Mouse (Mus musculus) intestine, postnatal 0 days (tissue): ENCODE measurements around the gene Cntrl. TPM values are rescaled to one million over a fixed set of nuclear protein-coding genes. Genes with fewer than 3 reads are reported as not detected.

Source experiments
- ATAC-seq: fragments of 200-750 bp; cut with Nextera tagmentation; 2 replicates; pipeline ENCODE4 v1.8.0; 2017; ENCODE audit warnings: mild to moderate bottlenecking, moderate TSS enrichment, moderate library complexity
- H3K27ac ChIP-seq: fragments of 300-500 bp; sonication (generic); 2 replicates; pipeline ENCODE4 v1.5.1; 2014; ENCODE audit warnings: mild to moderate bottlenecking, low read depth, low read length, moderate library complexity
- H3K27me3 ChIP-seq: fragments of 300-500 bp; sonication (generic); replicated peaks from 2 replicates; pipeline ENCODE4 v1.6.1; 2014; ENCODE audit warnings: low read length, mixed read lengths; ENCODE audit not compliant: control insufficient read depth, insufficient read depth
- H3K36me3 ChIP-seq: fragments of 300-500 bp; sonication (generic); 2 replicates; pipeline ENCODE4 v1.6.1; 2014; ENCODE audit warnings: mild to moderate bottlenecking, moderate library complexity; ENCODE audit not compliant: control insufficient read depth, insufficient read depth
- H3K4me1 ChIP-seq: fragments of 300-500 bp; sonication (generic); replicated peaks from 2 replicates; pipeline ENCODE4 v1.6.1; 2014; ENCODE audit warnings: antibody characterized with exemption, low read length, mixed read lengths; ENCODE audit not compliant: control insufficient read depth, insufficient read depth
- H3K4me2 ChIP-seq: fragments of 300-500 bp; sonication (generic); replicated peaks from 2 replicates; pipeline ENCODE4 v1.6.1; 2014; ENCODE audit warnings: low read depth, mild to moderate bottlenecking, moderate library complexity
- H3K4me3 ChIP-seq: fragments of 300-500 bp; sonication (generic); 2 replicates; pipeline ENCODE4 v1.5.1; 2014; ENCODE audit warnings: low read depth, low read length
- H3K9ac ChIP-seq: fragments of 300-500 bp; sonication (generic); 2 replicates; pipeline ENCODE4 v1.6.1; 2014; ENCODE audit warnings: mild to moderate bottlenecking, low read depth, low read length
- H3K9me3 ChIP-seq: fragments of 300-500 bp; sonication (generic); 2 replicates; pipeline ENCODE4 v1.6.1; 2016; ENCODE audit warnings: mixed run types; ENCODE audit not compliant: control insufficient read depth
- CTCF ChIP-seq: sonication (generic); IDR thresholded peaks from 2 replicates; pipeline ENCODE4 v1.5.1; 2016; ENCODE audit warnings: low read depth, mild to moderate bottlenecking, control low read depth, antibody characterized with exemption, moderate library complexity
- WGBS: fragments of 180-500 bp; shearing (Covaris S2); extraction: QIAGEN DNeasy Blood & Tissue Kit; methylation state at CpG from one replicate; pipeline ENCODE4 v1.1.7; 2014; 5-methylcytosine and 5-hydroxymethylcytosine counted together
- polyA plus RNA-seq: library from polyadenylated mRNA; unstranded; fragments of >200 nt; fragmentation: Nextera tagmentation; extraction: Ambion mirVana; gene quantifications from 2 replicates; pipeline ENCODE4 v1.2.1, GENCODE M21; 2015

Cntrl gene
- polyA plus RNA-seq, 1 experiment from 2014 or later, result 9.8 TPM

DNA sequence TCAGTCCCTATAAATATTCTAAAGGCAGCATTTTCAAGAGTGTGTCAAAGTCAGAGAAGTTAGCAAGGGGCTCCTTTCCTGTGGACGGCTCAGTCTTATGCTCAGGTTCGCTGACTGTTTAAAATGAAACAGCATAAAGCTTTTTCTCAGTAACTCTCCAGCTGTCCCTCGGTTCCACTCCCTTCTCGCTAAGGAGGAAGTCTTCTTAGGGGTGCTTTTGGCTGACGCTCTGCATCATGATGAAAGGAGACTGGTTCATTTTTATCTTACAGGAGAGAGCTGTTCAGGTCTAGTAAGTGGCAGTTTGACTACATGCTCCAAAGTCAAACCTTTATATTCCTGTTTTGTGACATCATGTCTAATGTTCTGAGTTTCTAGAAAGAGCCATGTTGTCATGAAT is 79.6 kb downstream of the Cntrl start:
- no peaks in the 10 kb centered on the region for H3K9me3 ChIP-seq
- no peak for TF ChIP-seq CTCF
- no peak overlapping the region for H3K27ac ChIP-seq
- no peak for ATAC-seq
- no peak overlapping the region for H3K4me3 ChIP-seq
- 88% methylated on average over 5 of the region's 5 CpGs for WGBS
- peaks cover 39% of the 10 kb centered on the region for H3K36me3 ChIP-seq
- H3K27me3 ChIP-seq, result no peaks in the 10 kb centered on the region
- H3K4me2 ChIP-seq, result no peak overlapping the region
- no peaks in the 10 kb centered on the region for H3K4me1 ChIP-seq
- H3K9ac ChIP-seq, result no peak overlapping the region

DNA sequence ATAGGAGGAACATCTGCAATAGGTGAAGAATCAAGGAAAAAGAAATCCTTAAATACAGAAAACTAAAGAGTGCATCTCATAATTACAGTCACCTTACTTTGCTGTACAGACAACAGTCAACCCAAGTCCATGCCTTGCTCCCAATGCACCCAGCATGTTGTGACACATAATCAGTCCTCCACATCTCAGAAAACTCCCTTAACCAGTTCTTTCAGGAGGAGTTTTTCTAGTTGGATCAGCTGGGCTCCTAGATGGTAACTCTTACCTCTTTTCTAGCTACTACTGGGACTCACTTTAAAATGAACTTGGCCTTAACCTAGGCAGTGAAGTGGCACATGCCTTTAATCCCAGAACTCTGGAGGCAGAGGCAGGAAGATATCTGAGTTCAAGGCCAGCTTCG is 84.7 kb downstream of the Cntrl start:
- Histone ChIP-seq H3K4me1 (0 out of 2 replicates have a peak, but pooled peaks cover 6% of the 10 kb centered on the region), H3K9me3 (no peaks in the 10 kb centered on the region), H3K27ac (no peak overlapping the region), H3K9ac (no peak overlapping the region), H3K4me2 (no peak overlapping the region), H3K27me3 (no peaks in the 10 kb centered on the region), H3K4me3 (no peak overlapping the region), H3K36me3 (peaks cover 17% of the 10 kb centered on the region)
- no peak for TF ChIP-seq CTCF
- no peak for ATAC-seq
- WGBS, result 66% methylated on average over 1 of the region's 1 CpGs

DNA sequence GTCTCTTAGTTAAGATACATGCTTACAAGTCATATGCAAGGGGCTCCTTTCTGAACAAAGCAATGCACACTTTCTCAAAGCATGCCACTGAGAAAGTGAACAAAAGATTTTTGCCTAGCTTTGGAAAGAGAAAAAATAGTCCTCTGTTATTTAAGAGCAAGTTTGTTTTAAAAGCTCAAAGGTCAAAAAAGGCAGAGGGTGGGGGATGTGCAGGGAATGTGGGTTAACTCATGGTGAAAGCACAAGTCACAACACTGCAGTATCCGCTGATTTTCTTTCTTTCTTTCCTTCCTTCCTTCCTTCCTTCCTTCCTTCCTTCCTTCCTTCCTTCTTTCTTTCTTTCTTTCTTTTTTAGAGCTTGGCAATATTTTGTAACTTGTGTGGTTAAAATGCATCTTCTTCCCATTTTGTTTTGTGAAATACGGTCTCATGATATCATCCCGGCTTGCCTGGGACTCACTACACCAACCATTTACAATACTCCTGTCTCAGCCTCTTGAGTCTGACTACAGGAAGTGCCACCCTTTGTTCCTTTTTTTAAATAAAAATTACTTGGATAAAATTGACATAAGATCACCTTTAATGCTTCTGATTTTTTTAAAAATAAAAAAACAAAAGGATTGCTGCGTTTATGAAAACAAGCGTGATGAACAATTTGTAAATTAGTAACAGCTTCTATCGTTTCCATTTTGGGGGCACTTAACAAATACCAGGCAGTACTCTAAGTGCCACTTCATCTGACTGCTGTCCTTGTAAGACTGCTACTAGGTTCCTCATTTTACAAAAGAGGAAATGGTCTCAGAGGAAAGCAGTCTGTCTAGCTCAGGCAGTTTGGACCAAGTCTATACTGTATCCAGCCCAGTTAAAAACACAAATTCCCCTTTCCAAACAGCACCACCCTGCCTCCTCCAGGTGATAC is 86.6 kb downstream of the Cntrl start:
- no peaks in the 10 kb centered on the region for H3K9me3 ChIP-seq
- H3K4me3 ChIP-seq, result no peak overlapping the region
- peak overlapping the region; percentile 43 for H3K4me2 ChIP-seq
- 0 out of 2 replicates have a peak, but pooled peaks cover 3% of the 10 kb centered on the region for H3K36me3 ChIP-seq
- no peaks in the 10 kb centered on the region for H3K27me3 ChIP-seq
- no peak overlapping the region for H3K9ac ChIP-seq
- no peak for TF ChIP-seq CTCF
- ATAC-seq, result no peak
- H3K4me1 ChIP-seq, result 0 out of 2 replicates have a peak, but pooled peaks cover 6% of the 10 kb centered on the region
- no peak overlapping the region for H3K27ac ChIP-seq
- 48% methylated on average over 6 of the region's 6 CpGs for WGBS

DNA sequence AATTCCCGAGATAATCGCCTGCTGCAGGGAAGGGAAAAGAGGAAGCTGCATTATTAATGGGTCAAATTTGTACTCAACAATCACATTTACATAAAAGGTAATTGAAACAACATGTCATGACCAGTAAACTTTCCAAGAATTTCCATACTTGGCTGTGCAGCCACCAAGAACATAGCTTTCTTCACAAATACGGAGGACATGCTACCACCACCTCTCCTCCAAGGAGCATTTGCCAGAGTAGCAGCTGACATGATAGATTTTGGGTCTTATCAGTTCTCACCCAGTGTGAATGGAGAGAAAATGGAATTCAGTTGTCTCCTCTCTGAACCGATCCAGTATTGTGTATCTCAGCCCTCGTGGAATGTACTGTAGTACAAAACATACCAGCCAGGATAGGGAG is 90.2 kb downstream of the Cntrl start:
- H3K27ac ChIP-seq, result 0 out of 2 replicates have a peak overlapping the region, but pooled peaks have one; percentile 97
- no peaks in the 10 kb centered on the region for H3K36me3 ChIP-seq
- ATAC-seq, result no peak
- under 1% methylated on average over 5 of the region's 5 CpGs for WGBS
- H3K9ac ChIP-seq, result peak overlapping the region; percentile 100; the same call in 1 of the 2 replicates
- H3K4me1 ChIP-seq, result 0 out of 2 replicates have a peak, but pooled peaks cover 6% of the 10 kb centered on the region
- no peaks in the 10 kb centered on the region for H3K9me3 ChIP-seq
- H3K4me3 ChIP-seq, result peak overlapping the region; percentile 99
- H3K4me2 ChIP-seq, result peak overlapping the region; percentile 75
- no peak for TF ChIP-seq CTCF
- H3K27me3 ChIP-seq, result no peaks in the 10 kb centered on the region

GRCm38 (mm10) chr2:35199971-35200897 is 90.9 kb downstream of the Cntrl start:
- no peaks in the 10 kb centered on the region for H3K9me3 ChIP-seq
- H3K9ac ChIP-seq, result peak overlapping the region; percentile 100
- peak overlapping the region; percentile 97 for H3K27ac ChIP-seq
- no peaks in the 10 kb centered on the region for H3K36me3 ChIP-seq
- H3K4me3 ChIP-seq, result peak overlapping the region; percentile 99
- TF ChIP-seq CTCF, result no peak
- ATAC-seq, result peak; percentile 74
- WGBS, result under 1% methylated on average over 85 of the region's 90 CpGs
- H3K4me1 ChIP-seq, result 0 out of 2 replicates have a peak, but pooled peaks cover 6% of the 10 kb centered on the region
- no peaks in the 10 kb centered on the region for H3K27me3 ChIP-seq
- peak overlapping the region; percentile 75 for H3K4me2 ChIP-seq
